Mouse (Mus musculus) cerebellum, postnatal 10 days (tissue): ENCODE data around the gene Zfyve28.

ENCODE experiments used
- DNase-seq, 2 experiments: peaks; one replicate each; pipeline ENCODE4 v3.0.0; 2021; ENCODE audit warnings: mixed read lengths in 2 of 2

Zfyve28 gene

GRCm38 (mm10) chr5:34285285-34285684 lies 3.0 kb downstream of the Zfyve28 start:
- DNase-seq: no peak

- DNase-seq: no peak
Observed at GRCm38 (mm10) chr5:34284156-34284750, 4.0 kb downstream of the Zfyve28 start.

DNA sequence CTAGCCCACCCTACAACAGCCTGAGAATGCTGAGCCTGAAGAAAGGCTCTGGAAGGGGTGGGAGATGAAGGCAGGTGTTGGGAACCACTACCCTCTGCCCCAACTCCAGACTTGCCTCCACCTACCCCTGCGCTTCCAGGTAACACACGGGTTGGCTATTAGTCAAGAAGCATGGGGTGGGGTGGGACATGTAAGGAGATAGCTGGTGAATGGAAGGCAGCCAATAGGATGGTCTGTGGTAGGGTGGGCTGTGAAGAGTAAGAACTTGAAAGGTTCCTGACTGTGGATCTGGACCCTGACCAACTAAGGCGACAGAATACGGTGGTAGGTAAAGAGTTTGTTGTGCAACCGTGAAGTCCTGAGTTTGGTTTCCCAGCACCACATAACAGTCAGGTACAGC lies 4.9 kb downstream of the Zfyve28 start:
- DNase-seq: no peak

DNA sequence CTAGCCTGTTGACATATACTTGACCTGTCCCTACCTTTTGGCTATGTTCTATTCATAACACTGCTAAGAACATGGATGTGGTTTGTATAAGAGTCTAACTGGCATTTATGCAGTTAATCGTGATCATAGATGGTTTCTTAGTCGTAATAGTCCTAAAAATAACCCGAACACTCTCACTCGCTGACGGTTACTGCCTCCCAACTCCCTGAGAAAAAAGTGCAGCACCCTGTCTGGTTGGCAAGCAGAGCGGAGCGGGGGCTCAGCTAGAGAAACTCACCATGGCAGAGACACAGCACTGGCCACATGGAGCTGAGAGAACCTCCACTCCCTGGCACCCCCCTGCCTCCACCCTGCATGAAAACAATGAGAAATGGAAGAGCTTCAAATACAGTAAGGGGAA lies 7.3 kb downstream of the Zfyve28 start:
- no peak for DNase-seq

DNA sequence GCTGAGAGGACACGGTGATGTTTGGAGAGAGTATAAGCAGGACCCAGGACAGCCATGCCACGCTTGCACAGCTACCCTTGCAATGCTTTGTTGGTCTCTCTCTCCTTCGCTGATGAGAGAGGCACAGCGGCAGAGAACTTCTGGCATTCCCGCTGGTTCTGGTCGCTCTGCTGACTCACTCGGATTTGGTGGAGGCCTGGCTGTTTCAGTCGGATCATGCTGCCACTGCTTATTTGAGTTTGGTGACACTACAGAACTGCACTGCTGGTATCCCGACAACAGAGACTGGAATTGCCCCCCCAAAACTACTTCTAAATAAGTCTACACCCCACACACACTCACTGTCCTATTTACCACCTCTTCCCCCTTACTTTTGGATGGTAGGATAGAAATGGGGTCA lies 9.0 kb downstream of the Zfyve28 start:
- no peak for DNase-seq

DNA sequence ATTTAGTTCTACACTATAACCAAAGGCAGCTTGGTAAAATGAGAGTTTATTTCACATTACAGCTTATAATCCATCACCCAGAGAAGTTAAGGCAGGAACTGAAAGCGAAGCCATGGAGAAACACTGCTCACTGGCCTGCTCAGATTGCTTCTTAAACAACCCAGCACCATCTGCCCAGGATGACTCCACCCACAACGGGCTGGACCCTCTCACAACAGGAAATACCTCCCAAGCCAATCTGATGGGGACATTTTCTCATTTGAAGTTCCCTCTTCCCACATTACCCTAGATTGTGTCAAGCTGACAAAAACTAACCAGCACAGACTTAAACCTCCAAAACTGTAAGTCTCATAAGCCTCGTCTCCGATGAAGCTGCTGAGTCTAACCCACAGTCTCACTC lies 10.2 kb downstream of the Zfyve28 start:
- DNase-seq: no peak

DNA sequence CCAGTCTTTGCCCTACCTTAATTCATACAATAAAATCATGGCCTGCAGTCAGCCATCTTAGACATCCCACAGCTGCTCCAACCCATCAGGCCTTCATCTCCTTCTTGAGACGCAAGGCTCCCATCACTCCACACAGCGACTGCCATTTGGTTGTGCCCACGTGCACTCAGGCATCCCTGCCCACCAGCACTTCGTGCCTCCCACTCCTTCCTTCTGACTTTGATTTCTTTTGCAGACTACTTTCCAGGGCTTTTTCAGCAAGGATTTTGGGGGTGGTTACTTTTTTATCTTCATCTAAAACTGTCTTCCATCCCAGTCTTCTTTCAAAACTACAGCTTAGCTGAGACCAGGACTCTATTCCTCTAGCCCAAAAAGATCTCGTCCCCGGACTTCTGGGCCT lies 11.5 kb downstream of the Zfyve28 start:
- DNase-seq: no peak

GRCm38 (mm10) chr5:34276191-34276590 lies 12.1 kb downstream of the Zfyve28 start:
- DNase-seq: peak; percentile 49 to 57

- peak; percentile 63 to 67 for DNase-seq
Observed at GRCm38 (mm10) chr5:34274676-34275293, 13.5 kb downstream of the Zfyve28 start.

- peak; percentile 90 to 96 for DNase-seq
Observed at GRCm38 (mm10) chr5:34274268-34274667, 14.0 kb downstream of the Zfyve28 start.

DNA sequence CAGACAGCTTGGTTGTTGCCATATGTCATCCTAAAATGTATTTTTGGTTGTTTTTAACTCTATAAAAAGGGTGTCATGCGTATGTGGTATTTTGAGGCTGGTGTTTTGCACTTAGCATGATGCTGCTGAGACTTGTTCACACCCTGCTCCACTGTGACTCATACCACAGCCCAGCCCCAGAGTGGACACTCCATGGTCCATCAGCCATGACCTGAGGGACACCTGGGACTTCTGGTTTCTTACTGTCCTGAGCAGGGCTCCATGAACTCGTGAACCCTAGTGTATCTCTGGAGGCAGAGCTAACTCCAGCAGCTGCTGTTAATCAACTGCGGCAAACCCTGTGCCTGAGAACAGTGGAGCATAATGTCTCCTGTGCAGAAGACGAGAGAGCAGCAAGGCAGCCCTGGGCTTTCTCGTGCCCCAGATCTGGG lies 15.0 kb downstream of the Zfyve28 start:
- DNase-seq: no peak

DNA sequence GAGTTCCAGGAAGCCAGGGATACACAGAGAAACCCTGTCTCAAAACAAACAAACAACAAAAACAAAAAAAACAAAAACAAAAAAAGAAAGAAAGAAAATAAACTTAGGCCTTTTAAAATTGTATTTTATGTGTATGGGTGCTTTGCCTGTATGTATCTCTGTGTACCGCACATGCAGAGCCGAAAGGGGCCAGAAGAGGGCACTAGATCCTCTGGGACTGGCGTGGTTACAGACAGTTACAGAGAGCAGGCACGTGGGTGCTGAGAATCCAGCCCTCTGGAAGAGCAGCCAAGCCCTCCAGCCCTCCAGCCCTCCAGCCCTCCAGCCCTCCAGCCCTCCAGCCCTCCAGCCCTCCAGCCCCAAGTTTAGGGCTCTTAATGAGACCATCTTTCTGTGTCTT lies 16.5 kb downstream of the Zfyve28 start:
- DNase-seq: peak; percentile 74 to 80

GRCm38 (mm10) chr5:34269921-34270465 lies 18.3 kb downstream of the Zfyve28 start:
- peak; percentile 64 to 71 for DNase-seq

DNA sequence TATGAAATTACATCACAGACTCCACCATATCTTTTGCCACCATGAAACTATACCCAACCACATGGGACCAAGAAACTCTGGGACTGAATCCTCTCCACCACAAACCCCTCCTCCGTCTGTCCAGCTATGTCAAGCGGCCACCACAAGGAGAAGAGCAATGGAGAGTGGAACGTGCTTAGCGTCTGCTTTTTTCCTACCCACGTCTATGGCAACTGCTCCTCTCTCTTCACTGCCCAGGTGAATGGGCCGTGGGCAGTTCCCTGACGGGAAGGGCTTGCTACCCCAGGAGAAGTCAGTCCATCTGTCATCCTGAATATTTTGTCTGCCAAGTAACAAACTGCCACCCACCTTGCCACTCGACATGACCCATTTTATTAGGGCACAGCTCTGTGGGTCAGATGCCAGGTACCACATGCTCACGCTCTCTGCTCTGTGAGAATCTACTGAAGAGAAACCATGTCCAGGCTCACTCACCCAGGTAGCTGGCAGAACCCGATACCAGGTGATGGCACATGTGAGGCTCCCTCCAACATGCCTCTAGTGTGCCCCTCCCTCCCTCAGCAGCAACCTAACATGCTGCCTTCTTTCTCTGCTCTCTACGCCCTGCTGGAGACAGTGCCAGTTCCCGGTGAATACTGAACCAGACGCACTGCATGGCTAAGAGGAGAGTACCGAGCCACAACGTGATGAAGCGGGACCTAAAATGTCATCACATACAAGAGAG lies 18.9 kb downstream of the Zfyve28 start:
- peak; percentile 92 to 94 for DNase-seq

- DNase-seq: no peak
Observed at GRCm38 (mm10) chr5:34266065-34266464, 22.2 kb downstream of the Zfyve28 start.

GRCm38 (mm10) chr5:34259172-34259816 lies 29.0 kb downstream of the Zfyve28 start:
- DNase-seq: no peak

DNA sequence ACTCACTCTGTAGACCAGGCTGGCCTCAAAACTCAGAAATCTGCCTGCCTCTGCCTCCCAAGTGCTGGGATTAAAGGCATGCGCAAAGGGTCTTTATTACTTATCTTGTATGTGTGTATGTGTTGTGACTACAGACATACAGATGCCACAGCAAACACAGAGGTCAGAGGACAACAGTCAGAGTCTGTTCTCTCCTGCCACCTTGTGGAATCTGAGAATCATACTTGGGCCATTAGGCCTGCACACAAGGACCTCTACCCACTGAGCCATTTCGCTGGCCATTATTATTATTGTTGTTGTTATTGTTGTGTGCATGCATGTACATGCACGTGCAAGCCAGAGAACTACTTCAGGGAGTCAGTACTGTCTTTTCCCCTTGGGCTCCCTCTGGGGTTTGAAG lies 33.1 kb downstream of the Zfyve28 start:
- DNase-seq: peak in 1 of 2 experiments; percentile 36

- no peak for DNase-seq
Observed at GRCm38 (mm10) chr5:34254309-34254708, 33.9 kb downstream of the Zfyve28 start.

DNA sequence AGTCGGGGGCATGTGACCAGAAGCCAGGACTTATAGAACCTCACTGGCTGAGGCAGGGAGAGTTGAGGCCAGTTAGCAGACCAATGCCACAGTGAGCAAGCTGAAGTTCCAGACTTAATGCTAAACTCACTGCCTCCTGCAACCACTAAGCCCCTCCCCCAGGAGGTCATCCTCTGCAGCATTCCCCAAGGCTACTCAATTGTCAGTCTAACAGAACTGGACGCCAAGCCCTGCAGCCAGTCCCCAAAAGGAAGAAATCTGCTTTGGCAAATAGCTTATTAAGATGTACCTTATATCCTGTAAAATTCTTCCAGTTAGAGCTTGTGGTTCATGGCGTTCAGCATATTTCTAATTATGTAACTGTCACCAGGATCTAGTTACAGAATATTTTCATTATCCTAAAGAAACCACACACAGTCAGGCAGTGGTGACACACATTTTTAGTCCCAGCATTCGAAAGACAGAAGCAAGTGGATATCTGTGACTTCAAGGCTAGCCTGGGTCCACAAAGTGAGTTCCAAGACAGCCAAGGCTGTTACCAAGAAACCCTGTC lies 35.2 kb downstream of the Zfyve28 start:
- no peak for DNase-seq

- DNase-seq: peak; percentile 79 to 82
Observed at GRCm38 (mm10) chr5:34252307-34252966, 35.8 kb downstream of the Zfyve28 start.

- DNase-seq: no peak
Observed at GRCm38 (mm10) chr5:34251794-34252193, 36.5 kb downstream of the Zfyve28 start.

GRCm38 (mm10) chr5:34250090-34250489 lies 38.2 kb downstream of the Zfyve28 start:
- DNase-seq: peak in 1 of 2 experiments; percentile 50
